Mouse (Mus musculus) kidney, adult 18-20 months (tissue): Measurements from ENCODE around the gene Zfp868.
"Not testable (repeated sequence)": the region's sequence is repeated elsewhere in the genome, so short reads cannot be mapped to it uniquely, and the experiment has no call there.

ENCODE experiments used
- DNase-seq: peaks from one replicate; pipeline ENCODE4 v3.0.0; 2021

Zfp868 gene

GRCm38 (mm10) chr8:69625095-69625789, at the start of gene Zfp868:
Gene Zfp868 (minus strand): TSS chr8:69625548.
- peak; percentile 99 for DNase-seq

GRCm38 (mm10) chr8:69665051-69665450, 39.7 kb upstream of the Zfp868 start:
- not testable (repeated sequence) for DNase-seq

- no peak for DNase-seq
Measured at GRCm38 (mm10) chr8:69661294-69661693, 35.9 kb upstream of the Zfp868 start.

GRCm38 (mm10) chr8:69654358-69654981, 29.1 kb upstream of the Zfp868 start, which contains the start of gene Zfp964:
Gene Zfp964 (plus strand): TSS chr8:69654479.
- DNase-seq = peak; percentile 92

GRCm38 (mm10) chr8:69653808-69654357, 28.5 kb upstream of the Zfp868 start:
- no peak for DNase-seq

GRCm38 (mm10) chr8:69618078-69618477, 7.3 kb downstream of the Zfp868 start:
- no peak for DNase-seq

- DNase-seq = no peak
Measured at GRCm38 (mm10) chr8:69614687-69615086, 10.7 kb downstream of the Zfp868 start.

GRCm38 (mm10) chr8:69597598-69597997, 27.8 kb downstream of the Zfp868 start:
- not testable (repeated sequence) for DNase-seq

GRCm38 (mm10) chr8:69584611-69585202, 40.6 kb downstream of the Zfp868 start:
- peak; percentile 51 for DNase-seq

- DNase-seq = not testable (repeated sequence)
Measured at GRCm38 (mm10) chr8:69584201-69584600, 41.1 kb downstream of the Zfp868 start.
